Mouse (Mus musculus) C2C12 (cell line): ENCODE measurements around the gene Col6a4. TPM values are rescaled to one million over a fixed set of nuclear protein-coding genes. Genes with fewer than 3 reads are reported as not detected.

Source experiments
- H3K27me3 ChIP-seq: one replicate; pipeline ENCODE4 v1.6.1; 2011; ENCODE audit not compliant: control insufficient read depth, insufficient read depth, insufficient read length
- H3K36me3 ChIP-seq: one replicate; pipeline ENCODE4 v1.6.1; 2011; ENCODE audit not compliant: control insufficient read depth, insufficient read depth
- H3K4me3 ChIP-seq: one replicate; pipeline ENCODE4 v1.5.1; 2011; ENCODE audit warnings: mild to moderate bottlenecking, control low read depth; ENCODE audit not compliant: poor library complexity, insufficient read depth, severe bottlenecking
- H3K79me2 ChIP-seq: one replicate; pipeline ENCODE4 v1.6.1; 2011; ENCODE audit not compliant: control insufficient read depth, insufficient read depth
- H3K79me3 ChIP-seq: one replicate; pipeline ENCODE4 v1.6.1; 2011; ENCODE audit warnings: low read depth, control low read depth
- H3ac ChIP-seq: one replicate; pipeline ENCODE3; 2011; ENCODE audit warnings: low read depth; ENCODE audit not compliant: control insufficient read depth, insufficient read length
- CEBPB ChIP-seq: IDR thresholded peaks from one replicate; pipeline ENCODE4 v1.6.1; 2011; ENCODE audit warnings: low read depth, mild to moderate bottlenecking, control low read depth, moderate library complexity
- CTCF ChIP-seq: IDR thresholded peaks from one replicate; pipeline ENCODE4 v1.5.1; 2011; ENCODE audit not compliant: control insufficient read depth, insufficient read depth, insufficient read length
- FOSL1 ChIP-seq: IDR thresholded peaks from one replicate; pipeline ENCODE4 v1.8.0; 2011; ENCODE audit warnings: mild to moderate bottlenecking, low read length; ENCODE audit not compliant: poor library complexity, insufficient read depth, severe bottlenecking
- MAX ChIP-seq: IDR thresholded peaks from one replicate; pipeline ENCODE4 v1.6.1; 2011; ENCODE audit warnings: mild to moderate bottlenecking, control low read depth
- MYOD1 ChIP-seq: IDR thresholded peaks from one replicate; pipeline ENCODE4 v1.6.1; 2011; ENCODE audit warnings: low read depth; ENCODE audit not compliant: control insufficient read depth, insufficient read length
- MYOG ChIP-seq: IDR thresholded peaks from one replicate; pipeline ENCODE4 v1.6.1; 2011; ENCODE audit not compliant: control insufficient read depth, insufficient read length; ENCODE audit errors: extremely low read depth
- USF1 ChIP-seq: IDR thresholded peaks from one replicate; pipeline ENCODE4 v1.6.1; 2011; ENCODE audit warnings: low read depth, mild to moderate bottlenecking, control low read depth, moderate library complexity
- polyA plus RNA-seq: library from polyadenylated mRNA; unstranded; fragments of >200 nt; fragmentation: generic; extraction: Trizol; gene quantifications from one replicate; pipeline ENCODE4 v1.2.1, GENCODE M21; 2012; ENCODE audit warnings: missing spikeins

Gene Col6a4
- polyA plus RNA-seq, 1 experiment = not detected

DNA sequence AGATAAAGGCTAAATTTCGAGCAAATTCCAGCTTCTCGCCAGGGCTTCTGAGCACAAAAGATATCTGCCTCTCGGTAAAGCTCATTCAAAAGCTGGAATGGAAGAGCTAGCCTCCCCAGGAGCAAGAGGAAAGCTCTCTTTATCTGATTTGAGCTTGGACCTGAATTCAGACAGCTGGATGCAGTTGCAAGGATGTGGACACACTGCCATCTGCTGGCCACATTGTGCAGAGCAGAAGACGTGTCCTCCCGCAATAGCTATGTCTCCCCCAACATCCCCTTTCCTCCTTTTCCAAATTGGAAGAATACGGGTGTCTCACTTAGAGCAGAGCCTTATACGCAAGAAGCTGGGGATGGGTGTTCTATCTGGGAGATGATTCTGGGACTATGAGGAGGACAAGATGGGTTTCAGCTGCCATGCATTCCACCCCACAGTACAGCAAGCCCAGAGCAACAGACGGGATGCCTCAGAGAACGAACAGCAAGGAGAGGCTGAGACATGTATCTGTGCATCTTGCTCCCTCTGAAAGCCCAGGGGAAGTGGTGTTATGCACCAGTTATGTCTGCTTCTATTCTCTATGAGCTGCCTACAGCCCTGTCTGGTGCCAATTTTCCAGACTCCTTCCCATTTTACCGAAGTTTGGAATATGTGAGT, 16.3 kb upstream of the Col6a4 start:
- no peaks in the 10 kb centered on the region for H3K36me3 ChIP-seq
- H3K79me2 ChIP-seq = no peaks in the 10 kb centered on the region
- peak; percentile 68 for TF ChIP-seq CTCF
- no peak for TF ChIP-seq MAX
- TF ChIP-seq CEBPB = no peak
- no peak for TF ChIP-seq MYOD1
- peaks cover 14% of the 10 kb centered on the region for H3K27me3 ChIP-seq
- no peaks in the 10 kb centered on the region for H3K79me3 ChIP-seq
- H3ac ChIP-seq = no peak overlapping the region
- no peak overlapping the region for H3K4me3 ChIP-seq

DNA sequence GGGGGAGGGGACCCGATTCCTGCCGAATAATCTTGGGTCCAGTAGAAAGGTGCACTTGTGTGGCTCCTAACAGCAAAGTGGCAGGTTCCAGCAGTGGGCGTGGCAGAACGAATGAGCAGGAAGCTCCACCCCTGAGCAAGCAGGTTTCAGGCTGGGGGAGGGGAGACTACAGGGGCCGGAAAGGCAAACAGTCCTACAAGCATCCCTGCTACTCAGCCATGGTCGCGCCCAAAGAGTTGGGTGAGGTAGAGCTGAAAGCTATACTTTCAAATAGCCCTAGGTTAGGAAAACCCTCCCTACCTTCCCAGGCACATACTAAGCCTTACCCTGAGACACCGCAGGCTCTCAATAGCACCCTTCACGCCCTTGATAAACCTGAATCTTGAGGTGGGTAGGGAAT, 9.7 kb upstream of the Col6a4 start:
- Histone ChIP-seq H3K4me3 (no peak overlapping the region), H3K79me2 (no peaks in the 10 kb centered on the region), H3K79me3 (no peaks in the 10 kb centered on the region), H3K27me3 (peaks cover 2% of the 10 kb centered on the region), H3K36me3 (no peaks in the 10 kb centered on the region), H3ac (no peak overlapping the region)
- TF ChIP-seq MYOD1 = no peak
- no peak for TF ChIP-seq MAX
- TF ChIP-seq MYOG = no peak
- no peak for TF ChIP-seq CTCF
- TF ChIP-seq USF1 = no peak
- TF ChIP-seq FOSL1 = no peak
- TF ChIP-seq CEBPB = no peak

DNA sequence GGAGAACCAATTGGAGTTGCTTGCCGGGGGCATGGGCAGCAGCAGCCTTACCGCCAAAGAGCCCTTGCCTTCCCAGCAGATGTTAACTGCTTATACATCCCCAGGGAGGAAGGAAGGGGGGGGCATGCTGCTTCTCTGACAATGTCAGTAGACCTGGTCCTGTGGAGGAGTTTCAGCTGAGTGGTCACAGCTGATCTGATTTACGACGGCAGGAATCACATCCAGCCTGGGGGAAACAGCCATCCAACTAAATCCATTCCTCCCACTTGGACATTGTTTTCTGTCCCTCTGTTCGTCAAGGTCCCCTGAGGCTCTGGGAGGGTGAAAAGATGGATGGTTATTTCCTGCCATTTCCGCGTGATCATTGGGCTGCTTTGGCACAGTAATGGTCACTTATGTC, 7.8 kb upstream of the Col6a4 start:
- TF ChIP-seq USF1 (no peak), MYOD1 (no peak), FOSL1 (no peak), CTCF (no peak), CEBPB (no peak)
- no peak overlapping the region for H3K4me3 ChIP-seq
- no peaks in the 10 kb centered on the region for H3K79me3 ChIP-seq
- H3K36me3 ChIP-seq = no peaks in the 10 kb centered on the region
- H3K27me3 ChIP-seq = peaks cover 10% of the 10 kb centered on the region
- H3K79me2 ChIP-seq = no peaks in the 10 kb centered on the region
- H3ac ChIP-seq = no peak overlapping the region

DNA sequence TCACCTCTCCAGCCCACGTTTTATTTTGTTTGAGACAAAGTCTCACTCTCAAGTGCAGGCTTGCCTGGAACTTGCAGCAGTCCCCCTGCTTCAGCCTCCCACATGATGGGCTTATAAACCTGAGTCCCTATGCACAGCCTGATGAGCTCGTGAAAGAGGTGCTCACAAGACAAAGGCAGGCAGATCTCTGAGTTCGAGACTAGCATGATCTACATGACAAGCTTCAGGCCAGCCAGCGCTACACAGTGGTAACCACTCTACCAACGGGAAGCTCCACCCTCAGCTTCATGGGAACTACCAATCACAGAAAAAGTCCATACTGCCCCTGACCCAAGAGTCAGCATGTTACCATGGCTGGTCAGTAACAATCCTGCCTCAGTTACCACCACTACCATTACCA, 4.6 kb upstream of the Col6a4 start:
- H3K79me3 ChIP-seq = no peaks in the 10 kb centered on the region
- no peaks in the 10 kb centered on the region for H3K79me2 ChIP-seq
- H3ac ChIP-seq = no peak overlapping the region
- TF ChIP-seq MAX (no peak), MYOG (no peak), CTCF (no peak), FOSL1 (no peak), CEBPB (no peak), MYOD1 (no peak), USF1 (no peak)
- H3K4me3 ChIP-seq = no peak overlapping the region
- H3K27me3 ChIP-seq = peaks cover 10% of the 10 kb centered on the region
- H3K36me3 ChIP-seq = no peaks in the 10 kb centered on the region

DNA sequence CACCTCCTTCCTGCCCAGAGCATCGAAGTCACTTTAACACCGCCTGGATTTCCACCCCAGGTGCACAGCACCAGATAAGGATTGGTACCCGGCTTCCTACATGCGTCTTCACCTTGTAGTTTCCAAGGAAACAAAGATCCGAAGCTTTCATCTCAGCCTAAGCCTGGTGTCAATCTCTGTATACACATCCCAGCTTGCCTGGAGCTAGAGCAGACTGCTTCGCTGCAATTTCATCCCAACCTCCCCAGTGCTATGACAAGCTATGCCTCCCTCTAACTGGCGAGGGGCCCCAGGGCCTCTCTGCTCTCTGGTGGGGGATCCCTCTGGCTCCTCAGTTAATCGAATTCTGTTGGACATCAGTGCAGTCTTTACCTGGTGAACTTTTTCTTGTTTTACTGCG, 3.7 kb upstream of the Col6a4 start:
- Histone ChIP-seq H3K27me3 (peaks cover 10% of the 10 kb centered on the region), H3K79me3 (no peaks in the 10 kb centered on the region), H3K79me2 (no peaks in the 10 kb centered on the region), H3K4me3 (no peak overlapping the region), H3ac (no peak overlapping the region), H3K36me3 (no peaks in the 10 kb centered on the region)
- TF ChIP-seq USF1 (no peak), MYOG (no peak), MYOD1 (no peak), MAX (no peak), CTCF (no peak), FOSL1 (no peak), CEBPB (no peak)
